Mouse (Mus musculus): Measurements from ENCODE around the gene Gm27027. TPM values are rescaled to one million over a fixed set of nuclear protein-coding genes. Genes with fewer than 3 reads are reported as not detected.

Gm27027 gene
- not detected for total RNA-seq (2022)

DNA sequence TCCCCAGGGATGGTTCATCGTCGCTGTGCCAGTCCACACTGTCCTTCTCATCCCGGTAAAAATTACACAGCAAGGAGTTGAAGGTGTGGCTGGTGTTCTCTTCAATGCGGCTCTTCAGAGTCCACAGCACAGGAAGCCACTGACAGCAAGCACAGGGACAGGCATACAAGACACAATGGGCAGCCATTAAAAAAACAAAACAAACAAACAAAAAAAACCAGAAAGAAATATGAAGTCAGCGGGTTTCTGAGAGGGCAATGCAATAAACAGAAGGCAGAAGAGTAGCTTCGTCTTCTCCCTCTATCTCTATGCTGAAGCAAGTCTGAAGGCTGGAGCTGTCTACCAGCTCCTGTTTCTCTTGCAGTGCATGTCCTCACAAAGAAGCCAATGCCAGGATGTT lies at the start of gene Gm27027:
TSS of gene Gm27027 (minus strand) at position 101 of the 400 bp plus-strand sequence.
- DNase-seq (ENCODE audit: low spot score in 2 of 2), result no peak

DNA sequence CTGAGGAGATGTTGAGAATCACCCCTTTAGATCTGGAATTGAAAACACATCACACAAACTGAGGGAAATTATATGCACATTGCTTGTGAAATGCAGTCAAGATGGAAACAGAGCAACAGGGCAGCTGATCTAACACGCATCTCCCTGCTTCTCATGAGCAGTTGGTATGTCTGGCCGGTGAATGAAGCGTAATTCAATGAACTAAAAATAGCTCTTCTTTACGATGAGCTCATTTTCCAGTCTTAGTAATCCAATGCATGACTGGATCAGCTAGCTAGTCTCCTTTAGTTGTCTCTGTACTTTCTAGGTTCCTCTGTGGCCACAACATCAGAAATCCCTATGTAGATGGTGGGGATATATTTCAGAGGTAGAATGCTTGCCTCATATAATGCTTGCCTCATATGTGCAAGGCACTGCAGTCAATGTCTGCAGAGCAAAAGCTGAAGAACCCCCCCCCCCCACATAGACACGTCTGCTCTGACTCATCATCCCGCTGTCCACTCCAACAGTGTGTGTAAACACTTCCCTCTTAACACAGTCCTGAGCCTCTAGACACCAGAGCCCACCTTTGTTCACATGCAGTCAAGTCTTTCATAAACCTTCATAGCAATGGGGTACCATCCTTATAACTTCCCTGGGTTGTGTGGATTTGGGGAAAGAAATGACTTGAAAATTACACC lies 49.4 kb upstream of the Gm27027 start:
- DNase-seq (ENCODE audit: low spot score in 2 of 2), result no peak

DNA sequence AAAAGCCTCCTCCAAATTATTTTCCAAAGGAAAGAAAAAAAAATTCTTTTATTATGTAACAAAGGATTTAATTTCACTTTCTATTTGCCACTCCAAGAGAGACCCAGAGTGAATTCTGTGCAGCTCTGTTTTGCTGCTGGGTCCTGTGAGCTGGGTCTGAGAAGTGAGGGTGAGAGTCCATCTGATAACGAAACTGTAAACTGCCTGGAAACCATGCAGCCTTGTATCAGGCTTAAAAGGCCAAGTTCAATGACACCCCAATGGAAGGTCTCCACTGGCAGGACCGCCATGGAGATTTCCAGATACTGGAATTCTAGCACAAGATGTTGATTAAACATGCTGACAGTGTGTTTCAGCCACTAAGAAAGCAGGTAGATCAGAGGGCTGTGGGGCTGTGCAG lies 48.0 kb upstream of the Gm27027 start:
- no peak for DNase-seq (ENCODE audit: low spot score in 2 of 2)

DNA sequence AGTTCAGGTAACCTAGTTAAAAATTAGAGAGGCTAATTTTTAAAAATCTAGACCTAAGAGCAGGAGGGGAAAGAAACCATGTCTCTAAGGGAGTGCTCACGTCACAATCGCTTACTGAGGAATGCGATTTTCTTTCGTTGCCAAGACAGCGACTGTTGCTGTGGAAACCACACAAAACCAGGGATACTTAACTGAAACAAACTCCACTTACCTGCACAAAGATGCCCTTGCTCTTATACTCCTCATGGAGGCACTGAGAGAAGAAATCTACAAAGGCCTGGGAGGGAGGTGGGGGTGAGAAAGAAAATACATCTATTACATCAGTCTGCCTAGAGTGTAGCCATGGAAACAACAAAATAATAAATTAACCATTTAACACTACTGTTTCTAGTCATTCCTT lies 47.5 kb upstream of the Gm27027 start:
- no peak for DNase-seq (ENCODE audit: low spot score in 2 of 2)

DNA sequence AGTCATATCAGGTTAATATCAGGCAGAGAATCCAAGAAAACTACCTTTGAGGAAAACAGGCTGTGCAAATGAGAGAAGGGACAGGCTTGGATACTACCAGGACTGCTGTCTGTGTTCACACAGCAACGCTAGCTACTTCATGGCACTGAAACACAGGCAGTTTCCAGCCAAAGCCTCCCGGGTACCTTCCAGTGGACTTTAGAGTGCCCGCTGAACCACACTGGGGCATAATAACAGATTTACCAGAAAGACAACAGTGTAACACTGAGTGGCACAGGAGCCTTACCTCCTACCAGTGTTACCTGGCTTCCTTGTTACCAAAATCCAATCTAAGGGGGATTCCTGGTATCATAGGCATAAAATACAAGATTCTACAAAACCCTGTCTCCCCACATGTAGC lies 46.3 kb upstream of the Gm27027 start:
- no peak for DNase-seq (ENCODE audit: low spot score in 2 of 2)

DNA sequence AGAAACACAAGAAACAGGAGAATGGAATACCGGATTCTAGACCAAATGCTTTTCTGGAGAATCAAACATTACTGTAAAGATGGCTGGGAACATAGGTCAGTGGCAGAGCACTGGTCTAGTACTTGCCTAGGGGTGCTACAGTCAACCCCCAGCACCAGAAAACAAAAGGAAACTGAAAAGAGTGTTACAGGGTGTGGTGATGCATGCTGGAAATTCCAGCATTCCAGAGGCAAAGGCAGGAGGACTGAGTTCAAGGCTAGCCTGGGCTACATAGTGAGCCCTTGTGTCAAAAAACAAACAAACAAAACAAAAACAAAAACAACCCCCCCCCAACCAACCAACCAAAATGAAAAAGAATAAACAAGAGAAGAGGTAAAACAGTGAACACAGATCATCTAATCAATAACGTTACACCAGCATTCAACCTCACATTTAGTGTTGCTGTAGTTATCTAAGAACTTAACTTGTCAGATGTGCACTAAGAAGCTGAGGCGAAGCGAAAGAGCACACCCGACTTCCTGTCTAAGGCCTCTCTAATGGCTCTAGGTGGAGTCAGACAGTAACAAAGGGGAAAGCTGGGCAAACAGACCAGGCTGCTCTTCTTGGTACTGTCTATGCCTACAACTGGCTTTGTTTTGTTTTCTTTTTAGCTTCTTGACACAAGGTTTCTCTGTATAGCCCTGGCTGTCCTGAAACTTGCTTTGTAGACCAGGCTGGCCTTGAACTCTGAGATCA lies 44.4 kb upstream of the Gm27027 start:
- no peak for DNase-seq (ENCODE audit: low spot score in 2 of 2)

DNA sequence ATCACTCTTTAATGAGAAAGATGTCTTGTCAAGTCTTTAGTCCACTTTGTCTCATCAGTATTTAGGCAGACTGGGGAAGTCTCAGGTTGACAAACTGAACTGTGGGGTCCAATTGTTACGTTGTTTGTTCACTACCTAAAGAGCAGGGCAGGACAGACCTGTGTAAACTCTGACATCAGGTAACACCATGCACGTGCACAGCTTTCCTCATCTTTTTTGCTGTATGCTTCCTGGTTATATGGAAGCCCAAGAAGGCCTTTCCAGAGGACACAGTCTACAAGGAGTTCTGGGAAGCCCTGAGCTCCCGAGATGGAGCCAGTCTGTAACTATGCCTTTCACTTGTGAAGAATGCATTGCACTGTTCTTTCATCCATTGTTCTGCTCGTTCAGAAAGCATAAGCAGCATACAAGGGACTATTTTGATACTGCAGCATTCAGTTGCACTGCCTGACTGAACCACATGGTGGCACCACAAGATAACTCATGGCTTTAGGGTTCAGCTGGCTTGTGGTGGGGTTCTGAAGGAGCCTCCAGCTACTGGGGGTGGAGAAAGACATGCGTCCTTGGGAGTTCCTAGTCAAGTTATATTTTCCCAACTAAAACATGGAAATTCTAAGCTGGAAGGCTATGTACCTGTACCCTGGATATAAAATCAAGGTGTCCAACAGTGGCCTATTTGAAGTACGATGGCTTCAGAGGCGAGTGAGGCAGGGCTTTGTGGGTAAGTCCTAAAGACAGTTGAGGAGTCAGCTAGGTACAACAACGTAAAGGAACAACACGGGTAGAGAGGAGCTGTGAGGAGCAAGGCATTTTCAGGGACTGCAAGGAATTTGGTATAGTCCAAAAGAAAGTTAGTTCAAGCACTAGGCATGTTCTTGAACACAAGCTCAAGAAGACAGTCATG lies 39.5 kb upstream of the Gm27027 start:
- peak; percentile 43 to 45 for DNase-seq (ENCODE audit: low spot score in 2 of 2)

DNA sequence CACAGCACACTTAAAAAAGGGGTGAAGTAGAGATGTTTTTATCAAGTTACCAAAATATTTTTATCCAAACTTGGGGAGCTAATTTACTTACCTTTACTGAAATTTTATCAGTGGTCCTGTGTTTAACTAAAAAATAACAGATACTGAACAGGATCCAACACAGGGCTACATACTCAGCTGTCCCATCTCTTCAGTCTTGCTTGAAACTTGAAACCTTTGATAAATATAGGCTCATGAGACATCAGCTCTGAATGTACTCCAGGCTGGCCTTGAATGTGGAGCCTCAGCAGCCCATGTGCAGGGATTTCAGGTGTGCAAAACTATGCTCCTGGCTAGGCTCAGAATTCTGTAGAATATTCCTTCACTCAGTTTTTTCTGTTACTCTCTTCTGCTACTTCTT lies 34.4 kb upstream of the Gm27027 start:
- DNase-seq (ENCODE audit: low spot score in 2 of 2), result no peak

DNA sequence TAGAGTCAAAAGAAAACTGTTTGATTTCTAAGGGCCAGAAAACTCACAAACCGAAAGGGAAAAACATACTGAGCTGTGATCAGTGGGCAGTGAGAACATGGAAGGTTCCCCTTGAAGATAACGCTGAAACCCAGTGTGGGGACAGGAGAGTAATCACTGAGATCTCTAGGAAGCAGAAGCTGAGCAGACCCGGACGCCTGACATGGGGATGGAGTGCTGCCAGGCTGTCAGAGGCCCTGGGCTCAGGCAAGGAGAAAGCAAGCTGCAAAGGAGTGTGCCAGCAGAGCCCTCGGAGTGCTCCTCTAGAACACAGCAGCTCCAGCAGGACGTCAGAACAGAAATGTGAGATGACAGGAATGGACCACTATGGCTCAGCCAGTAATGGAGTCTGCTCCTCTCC lies 28.5 kb upstream of the Gm27027 start:
- no peak for DNase-seq (ENCODE audit: low spot score in 2 of 2)

DNA sequence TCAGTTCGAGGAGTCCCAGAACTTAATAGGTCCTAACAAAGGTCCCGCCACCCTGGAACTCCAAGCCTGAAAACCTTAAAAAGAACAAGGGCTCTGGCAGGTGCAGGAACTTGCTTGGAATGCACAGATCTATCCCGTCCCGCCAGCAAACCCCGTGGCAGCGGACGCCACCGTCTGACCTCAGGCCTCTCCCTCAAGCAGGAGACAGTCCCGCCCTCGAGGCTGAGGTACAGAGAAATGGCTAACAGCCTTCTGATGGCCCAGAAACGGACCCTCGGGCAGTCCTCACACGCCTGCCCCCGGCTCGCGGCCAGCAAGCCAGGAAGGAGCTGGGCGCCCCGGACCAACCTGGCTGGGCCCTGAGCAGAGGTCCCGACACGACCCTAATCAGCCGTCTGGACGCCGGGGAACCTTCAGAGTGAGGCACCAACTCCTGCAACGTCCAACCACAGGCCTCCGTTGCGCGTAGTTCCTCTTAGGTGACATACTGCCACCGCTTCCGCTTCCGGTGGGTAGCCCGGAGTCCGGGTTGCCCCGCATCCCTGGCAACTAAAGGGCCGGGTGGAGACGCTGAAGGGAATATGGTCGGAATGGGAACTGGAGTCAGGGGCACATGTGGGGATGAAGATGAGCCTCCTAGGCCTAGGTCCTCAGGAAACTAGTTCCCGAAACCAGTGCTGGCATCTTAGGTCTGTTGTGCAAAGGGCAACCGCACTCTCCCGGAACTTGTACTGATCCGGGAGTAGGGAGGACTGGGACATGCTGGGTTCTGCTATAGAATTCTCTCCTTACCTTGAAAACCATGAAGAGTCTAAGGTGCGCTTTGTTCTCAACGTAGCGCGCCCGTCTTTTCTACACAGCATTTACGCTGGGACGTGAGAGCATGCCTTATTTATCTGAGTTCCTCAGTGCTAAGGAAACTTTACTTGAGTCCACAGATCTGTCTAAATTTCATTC lies 14.5 kb upstream of the Gm27027 start, which contains the start of gene Alkbh3:
TSS of gene Alkbh3 (minus strand) at position 473 of the 957 bp plus-strand sequence.
- DNase-seq (ENCODE audit: low spot score in 2 of 2), result peak; percentile 83 to 85

DNA sequence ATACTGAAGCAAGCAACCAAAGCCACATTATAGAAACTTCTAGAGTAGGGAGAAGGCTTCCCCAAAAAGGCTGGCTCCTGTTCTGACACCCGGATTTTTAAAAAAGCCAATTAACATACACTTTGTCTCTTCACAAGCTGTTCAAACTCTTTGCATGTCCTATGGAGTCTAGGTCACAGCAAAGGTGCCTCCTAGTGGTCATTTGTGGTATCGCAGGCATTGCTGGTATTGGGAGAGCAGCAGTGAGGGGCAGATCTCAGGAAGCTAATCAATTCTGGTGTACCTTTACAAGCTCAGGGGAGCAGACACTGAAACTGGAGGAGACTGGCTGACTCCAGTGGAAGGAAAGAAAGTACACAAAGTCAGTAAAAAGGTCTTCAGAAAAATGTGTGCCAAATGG lies 6.2 kb upstream of the Gm27027 start:
- peak; percentile 67 to 68 for DNase-seq (ENCODE audit: low spot score in 2 of 2)

DNA sequence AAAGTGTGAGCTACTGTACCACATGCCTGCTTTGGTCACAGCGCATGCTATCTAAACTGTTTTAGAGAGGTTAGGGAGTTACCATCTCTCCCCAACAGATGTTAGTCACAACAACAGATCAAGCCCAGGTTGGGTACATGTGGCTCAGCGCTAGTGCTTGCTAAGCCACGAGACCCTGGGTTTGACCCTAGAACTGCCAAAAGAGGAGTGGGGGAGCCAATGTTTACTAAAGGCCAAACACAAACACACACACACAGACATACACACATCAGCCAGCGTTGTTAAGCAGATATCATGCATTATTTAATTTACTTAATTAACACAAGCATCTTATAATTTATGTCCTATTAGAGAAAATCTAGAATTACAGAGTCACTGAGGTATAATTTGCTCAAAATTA lies 5.8 kb upstream of the Gm27027 start:
- no peak for DNase-seq (ENCODE audit: low spot score in 2 of 2)

DNA sequence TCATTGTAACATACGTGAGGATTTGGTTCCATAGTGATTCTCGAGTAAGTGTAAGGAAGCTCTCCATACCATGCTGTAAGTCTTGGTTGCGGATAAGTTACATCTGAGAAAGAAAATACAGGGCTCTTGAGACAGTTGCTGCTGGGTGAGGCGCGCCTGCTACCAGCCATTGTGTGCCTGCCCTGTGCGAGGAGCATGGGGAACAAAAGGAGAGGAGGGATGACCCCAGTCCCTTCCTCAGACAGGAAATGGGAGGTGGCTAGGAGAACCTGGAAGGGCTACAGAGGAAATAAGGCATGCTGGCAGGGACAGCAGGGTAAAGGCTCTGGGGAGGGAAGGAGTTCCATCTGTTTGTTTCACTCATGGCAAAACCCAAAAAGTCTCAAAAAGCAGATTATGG lies 5.3 kb upstream of the Gm27027 start:
- DNase-seq (ENCODE audit: low spot score in 2 of 2), result no peak

DNA sequence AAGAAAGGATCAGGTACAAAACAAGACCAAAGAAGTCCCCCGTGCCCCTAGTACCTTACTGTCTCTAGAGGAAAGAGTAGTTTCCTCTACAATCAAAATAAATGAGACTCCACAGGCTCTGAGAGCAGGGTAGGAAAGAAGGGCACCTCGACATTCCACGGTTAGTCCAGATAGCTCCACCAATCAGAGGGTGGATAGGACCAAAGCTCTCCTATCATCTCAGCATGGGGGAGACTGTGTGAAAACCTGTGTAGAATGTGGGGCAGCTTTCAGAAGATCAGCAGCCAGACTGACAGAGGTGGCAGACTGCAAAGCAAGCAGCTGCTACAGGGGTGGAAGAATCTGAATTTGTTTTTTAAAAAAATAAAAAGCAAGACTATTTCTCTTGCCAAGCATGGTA lies 3.3 kb downstream of the Gm27027 start:
- DNase-seq (ENCODE audit: low spot score in 2 of 2), result no peak

DNA sequence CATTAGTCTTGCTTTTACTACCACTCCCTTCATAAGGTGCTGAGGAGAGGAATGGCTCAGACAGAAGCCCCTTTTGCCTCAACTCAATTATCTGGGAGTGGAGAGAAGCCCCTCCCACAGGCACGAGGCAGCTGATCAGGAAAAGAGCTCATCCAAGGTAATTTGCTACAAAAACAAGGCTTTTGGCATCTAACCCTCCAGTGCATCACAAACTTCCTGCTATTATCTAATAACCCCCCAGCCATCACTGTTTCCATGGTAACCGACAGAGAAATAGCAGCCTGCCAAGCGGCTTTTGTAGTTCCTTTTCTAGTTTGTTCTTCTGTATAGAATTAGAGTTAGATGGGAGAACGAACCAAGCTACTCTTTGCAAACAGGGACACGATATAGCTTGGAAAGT lies 3.9 kb downstream of the Gm27027 start:
- no peak for DNase-seq (ENCODE audit: low spot score in 2 of 2)

DNA sequence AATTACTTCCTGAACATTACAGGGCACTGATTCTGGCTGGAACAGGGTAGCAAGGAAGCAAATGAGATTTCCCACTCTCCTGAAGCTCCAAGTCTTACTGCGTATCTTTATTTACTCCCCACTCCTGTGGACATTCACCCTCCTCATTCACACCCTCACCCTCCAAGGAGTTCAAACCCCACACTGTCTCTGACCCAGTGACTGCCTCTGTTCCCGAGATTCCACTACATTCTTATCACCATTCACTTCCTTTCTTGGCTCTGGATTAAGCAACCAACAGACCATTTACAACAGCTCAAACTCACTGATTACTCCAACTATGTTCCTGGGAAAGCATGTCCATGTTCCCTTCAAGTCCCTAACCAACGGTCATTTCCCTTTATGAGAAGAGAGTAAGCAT lies 4.8 kb downstream of the Gm27027 start:
- no peak for DNase-seq (ENCODE audit: low spot score in 2 of 2)

DNA sequence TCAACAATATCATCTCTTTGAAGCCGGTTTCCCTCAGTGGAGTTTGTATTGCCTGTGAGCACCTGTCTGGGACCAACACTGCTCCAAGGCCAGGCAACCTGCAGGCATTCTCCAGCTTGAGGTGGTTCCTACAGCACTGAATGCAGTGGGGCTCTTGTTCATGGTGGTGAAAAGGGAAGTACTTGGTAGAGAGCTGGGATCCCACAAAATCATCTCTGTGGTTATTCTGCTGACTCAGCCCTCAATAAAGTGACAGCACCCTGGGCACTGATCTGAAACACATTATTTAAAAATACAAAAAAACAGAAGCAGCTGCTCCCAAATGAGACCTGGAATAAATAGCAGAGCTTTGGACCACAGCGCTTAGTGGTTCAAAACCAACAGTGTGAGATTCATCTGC lies 7.7 kb downstream of the Gm27027 start:
- no peak for DNase-seq (ENCODE audit: low spot score in 2 of 2)

DNA sequence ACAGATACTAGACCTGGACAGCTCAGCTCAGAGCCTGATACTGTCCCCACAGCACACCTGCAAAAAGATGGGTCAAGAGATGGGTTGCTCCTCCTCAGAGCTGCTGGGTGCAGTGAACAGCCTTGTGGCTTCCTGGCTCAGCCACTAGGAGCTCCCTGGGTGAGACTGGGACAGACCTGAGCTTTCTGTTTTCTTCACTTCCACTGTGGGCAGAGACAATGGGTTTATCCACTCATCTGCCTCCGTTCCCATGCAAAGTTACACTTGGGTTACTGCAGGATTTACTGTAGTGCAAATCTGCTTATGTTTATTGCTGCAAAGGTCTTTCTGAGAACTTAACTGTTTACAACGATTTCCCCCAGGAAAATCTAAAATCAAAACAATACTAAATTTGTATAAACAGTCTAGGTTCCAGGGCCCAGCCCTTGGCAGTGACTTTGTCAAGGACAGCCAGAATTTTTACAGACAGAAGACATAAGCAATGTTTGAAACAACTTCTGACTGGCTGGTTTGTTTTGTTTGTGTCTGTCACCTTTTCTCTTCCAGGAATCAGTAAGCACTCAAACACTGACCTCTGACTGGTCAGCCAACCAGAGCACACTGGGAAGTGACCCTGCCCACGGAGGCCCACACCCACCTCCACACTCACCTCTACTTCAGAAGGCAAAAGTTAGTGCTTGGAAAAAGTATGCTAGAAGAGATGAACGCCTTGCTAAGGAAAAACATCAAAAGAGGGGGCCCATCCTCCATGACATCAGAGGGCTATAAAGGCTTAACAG lies 13.5 kb downstream of the Gm27027 start:
- DNase-seq (ENCODE audit: low spot score in 2 of 2), result no peak

DNA sequence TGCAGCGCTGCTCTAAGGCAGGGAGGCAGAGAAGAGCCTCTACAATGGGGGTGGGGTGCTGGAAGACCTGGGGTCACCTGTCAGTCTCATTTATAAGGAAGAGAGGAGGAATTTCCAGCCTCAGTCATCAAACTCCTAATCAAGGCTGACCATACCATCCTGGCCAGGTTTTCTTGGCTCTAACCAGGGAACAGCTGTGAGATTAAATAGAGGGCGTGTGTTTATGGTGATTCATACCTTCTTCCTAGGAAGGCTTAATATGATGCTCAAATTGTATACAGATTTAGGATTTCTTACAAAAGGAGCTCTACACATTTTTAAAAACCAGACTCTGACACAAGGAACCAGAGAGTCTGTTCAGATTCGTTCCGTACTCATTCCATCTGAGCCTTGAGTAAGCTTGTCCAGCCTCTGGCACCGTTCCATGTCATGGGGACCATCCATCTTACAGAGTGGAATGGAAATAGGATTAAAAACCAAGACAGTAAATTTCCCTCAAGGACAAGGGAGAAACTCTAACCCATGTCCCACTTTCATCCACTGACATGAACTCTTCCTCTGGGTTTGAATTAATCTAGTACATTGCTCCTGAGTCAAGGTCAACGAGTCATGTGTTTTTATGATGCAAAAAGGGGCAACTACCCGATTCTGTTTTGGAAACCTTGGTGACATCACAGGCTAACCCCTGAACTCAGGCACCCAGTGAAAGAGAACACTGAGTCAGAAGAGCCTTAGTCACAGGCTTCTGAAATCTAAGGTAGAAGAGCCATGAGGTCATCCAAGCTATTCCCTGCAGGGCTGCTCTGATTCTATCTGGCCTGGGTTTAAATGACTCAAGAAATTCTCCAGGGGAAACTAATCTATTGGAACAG lies 16.7 kb downstream of the Gm27027 start:
- DNase-seq (ENCODE audit: low spot score in 2 of 2), result no peak

Measured in gastrocnemius, adult 8-10 months (tissue).